Mouse (Mus musculus) CH12.LX (cell line): ENCODE results near the gene Commd1. TPM values are rescaled to one million over a fixed set of nuclear protein-coding genes. Genes with fewer than 3 reads are reported as not detected.

Source experiments
- DNase-seq: peaks from one replicate; pipeline ENCODE4 v3.0.0-alpha.2; 2013; ENCODE audit errors: extremely low read depth
- H3K27ac ChIP-seq: 2 replicates; pipeline ENCODE4 v1.5.1; 2012; ENCODE audit warnings: low read depth, mild to moderate bottlenecking, control low read depth, moderate library complexity; ENCODE audit not compliant: insufficient read depth
- H3K27me3 ChIP-seq: replicated peaks from 2 replicates; pipeline ENCODE3; 2012; ENCODE audit warnings: inconsistent platforms
- H3K36me3 ChIP-seq, 2 experiments: replicated peaks in 1 of 2; 2 replicates each; pipeline versions ENCODE3 to v1.6.1; 2012; ENCODE audit warnings: inconsistent platforms in 1 of 2, low read length in 1 of 2, mild to moderate bottlenecking in 1 of 2, mixed read lengths in 1 of 2, moderate library complexity in 1 of 2; ENCODE audit not compliant: control insufficient read depth in 1 of 2, insufficient read depth in 1 of 2
- H3K4me1 ChIP-seq, 2 experiments: 2 replicates each; pipeline ENCODE4 v1.6.1; 2012; ENCODE audit warnings: inconsistent platforms in 1 of 2, moderate library complexity in 1 of 2; ENCODE audit not compliant: insufficient read depth in 2 of 2, control insufficient read depth in 1 of 2
- H3K4me2 ChIP-seq: 2 replicates; pipeline ENCODE4 v1.6.1; 2012; ENCODE audit warnings: low read depth, mild to moderate bottlenecking, control low read depth; ENCODE audit not compliant: poor library complexity, insufficient read depth, severe bottlenecking
- H3K4me3 ChIP-seq, 3 experiments: fragments of 150-350 bp in 1 of 3; sonication (generic) in 1 of 3; replicated peaks in 1 of 3; 2 replicates each; pipeline versions ENCODE3 to v1.5.1; 2011 to 2012; ENCODE audit warnings: low read depth in 2 of 3, low read length in 2 of 3, mild to moderate bottlenecking in 2 of 3, moderate library complexity in 2 of 3, control low read depth in 1 of 3, improper control_type of control experiment in 1 of 3, inconsistent platforms in 1 of 3, mixed read lengths in 1 of 3; ENCODE audit not compliant: poor library complexity in 1 of 3
- H3K79me2 ChIP-seq: replicated peaks from 2 replicates; pipeline ENCODE4 v1.6.1; 2012; ENCODE audit warnings: mild to moderate bottlenecking, moderate library complexity; ENCODE audit not compliant: control insufficient read depth, poor library complexity, insufficient read depth, severe bottlenecking; ENCODE audit errors: extremely low read depth
- H3K9ac ChIP-seq: 2 replicates; pipeline ENCODE4 v1.6.1; 2012; ENCODE audit warnings: low read depth, mild to moderate bottlenecking, control low read depth, moderate library complexity; ENCODE audit not compliant: insufficient read depth
- H3K9me3 ChIP-seq: replicated peaks from 2 replicates; pipeline ENCODE3; 2012; ENCODE audit warnings: low read length, inconsistent platforms, mixed read lengths
- BHLHE40 ChIP-seq: IDR thresholded peaks from 2 replicates; pipeline ENCODE4 v1.6.1; 2011; ENCODE audit warnings: mild to moderate bottlenecking, low read depth, low read length, improper control_type of control experiment
- CHD1 ChIP-seq: IDR thresholded peaks from 2 replicates; pipeline ENCODE4 v1.6.1; 2012; ENCODE audit warnings: low read depth, low read length, improper control_type of control experiment, inconsistent platforms
- CHD2 ChIP-seq: IDR thresholded peaks from 2 replicates; pipeline ENCODE4 v1.6.1; 2011; ENCODE audit warnings: low read length, improper control_type of control experiment
- ELF1 ChIP-seq: IDR thresholded peaks from 2 replicates; pipeline ENCODE4 v1.6.1; 2014; ENCODE audit warnings: low read depth, mild to moderate bottlenecking, inconsistent platforms, low read length, improper control_type of control experiment
- EP300 ChIP-seq: IDR thresholded peaks from 2 replicates; pipeline ENCODE4 v1.6.1; 2011; ENCODE audit warnings: low read length, improper control_type of control experiment
- ETS1 ChIP-seq: conservative IDR thresholded peaks from 2 replicates; pipeline ENCODE4 v1.6.1; 2012; ENCODE audit warnings: low read depth, mild to moderate bottlenecking, inconsistent platforms, low read length, improper control_type of control experiment, moderate library complexity
- GABPA ChIP-seq: IDR thresholded peaks from 2 replicates; pipeline ENCODE4 v1.6.1; 2012; ENCODE audit warnings: low read depth, low read length, improper control_type of control experiment, inconsistent platforms; ENCODE audit not compliant: insufficient replicate concordance
- IRF4 ChIP-seq: IDR thresholded peaks from 2 replicates; pipeline ENCODE4 v1.6.1; 2014; ENCODE audit warnings: low read depth, mild to moderate bottlenecking, inconsistent platforms, low read length, improper control_type of control experiment
- MAFK ChIP-seq: IDR thresholded peaks from 2 replicates; pipeline ENCODE4 v1.6.1; 2011; ENCODE audit warnings: low read length, improper control_type of control experiment; ENCODE audit not compliant: insufficient replicate concordance
- MAX ChIP-seq: IDR thresholded peaks from 2 replicates; pipeline ENCODE4 v1.6.1; 2011; ENCODE audit warnings: low read length, improper control_type of control experiment
- MAZ ChIP-seq: IDR thresholded peaks from 2 replicates; pipeline ENCODE4 v1.6.1; 2012; ENCODE audit warnings: low read depth, mild to moderate bottlenecking, inconsistent platforms, low read length, improper control_type of control experiment, moderate library complexity
- MXI1 ChIP-seq: IDR thresholded peaks from 2 replicates; pipeline ENCODE4 v1.6.1; 2011; ENCODE audit warnings: mild to moderate bottlenecking, low read depth, low read length, improper control_type of control experiment
- MYC ChIP-seq: IDR thresholded peaks from 2 replicates; pipeline ENCODE4 v1.6.1; 2011; ENCODE audit warnings: low read depth, mild to moderate bottlenecking, improper control_type of control experiment, low read length
- NELFE ChIP-seq: IDR thresholded peaks from 2 replicates; pipeline ENCODE4 v1.6.1; 2011; ENCODE audit warnings: low read depth, low read length, improper control_type of control experiment
- NRF1 ChIP-seq: IDR thresholded peaks from 2 replicates; pipeline ENCODE4 v1.6.1; 2014; ENCODE audit warnings: low read depth, mild to moderate bottlenecking, inconsistent platforms, low read length, improper control_type of control experiment, moderate library complexity
- POLR2AphosphoS2 ChIP-seq: IDR thresholded peaks from 2 replicates; pipeline ENCODE4 v1.6.1; 2011; ENCODE audit warnings: low read depth, low read length, improper control_type of control experiment
- RCOR1 ChIP-seq: conservative IDR thresholded peaks from 2 replicates; pipeline ENCODE4 v1.6.1; 2012; ENCODE audit warnings: low read depth, mild to moderate bottlenecking, inconsistent platforms, low read length, improper control_type of control experiment
- SMC3 ChIP-seq: IDR thresholded peaks from 2 replicates; pipeline ENCODE4 v1.6.1; 2011; ENCODE audit warnings: low read depth, low read length, improper control_type of control experiment
- TCF12 ChIP-seq: IDR thresholded peaks from 2 replicates; pipeline ENCODE4 v1.6.1; 2014; ENCODE audit warnings: low read depth, mild to moderate bottlenecking, inconsistent platforms, low read length, improper control_type of control experiment
- UBTF ChIP-seq: IDR thresholded peaks from 2 replicates; pipeline ENCODE4 v1.6.1; 2012; ENCODE audit warnings: low read depth, mild to moderate bottlenecking, inconsistent platforms, low read length, improper control_type of control experiment, moderate library complexity
- USF2 ChIP-seq: conservative IDR thresholded peaks from 2 replicates; pipeline ENCODE4 v1.6.1; 2011; ENCODE audit warnings: low read depth, low read length, improper control_type of control experiment
- ZMIZ1 ChIP-seq: IDR thresholded peaks from 2 replicates; pipeline ENCODE4 v1.6.1; 2012; ENCODE audit warnings: low read depth, mild to moderate bottlenecking, inconsistent platforms, low read length, improper control_type of control experiment
- ZNF384 ChIP-seq: IDR thresholded peaks from 2 replicates; pipeline ENCODE4 v1.6.1; 2012; ENCODE audit warnings: low read depth, low read length, improper control_type of control experiment, inconsistent platforms
- dilution Hi-C: fragments of 300-500 bp; cut with MboI; formaldehyde crosslinking; loops from 2 replicates; pipeline ENCODE4 v1.14.3; 2020; ENCODE audit warnings: low sequenced_read_pairs; ENCODE audit not compliant: extremely low pct_unique_long_range_greater_than_20kb, extremely low pct_ligation_motif_present
- in situ Hi-C: fragments of 300-500 bp; cut with MboI; formaldehyde crosslinking; loops from 3 replicates; pipeline ENCODE4 v1.14.3; 2019; ENCODE audit warnings: low sequenced_read_pairs, low pct_ligation_motif_present, low pct_unique_long_range_greater_than_20kb, mixed read lengths
- polyA plus RNA-seq: library from polyadenylated mRNA; unstranded; fragments of >175 nt; gene quantifications from 2 replicates; pipeline ENCODE4 v1.2.1, GENCODE M21; 2012; ENCODE audit warnings: low read depth; ENCODE audit not compliant: insufficient read length
- total RNA-seq, 2 experiments: library from RNA; depleted of rRNA; stranded (reverse); fragments of 300-350 nt in 1 of 2; fragments of >200 nt in 1 of 2; gene quantifications; 2 replicates each; pipeline ENCODE4 v1.2.3; 2012 to 2014

Commd1 gene
- total and polyA plus RNA-seq, 3 experiments = 109 to 163 (median 113) TPM

GRCm38 (mm10) chr11:23017943-23018342 is 35.8 kb upstream of the Commd1 start:
- Histone ChIP-seq H3K79me2 (no peaks in the 10 kb centered on the region), H3K36me3 (peaks cover 0 to 3% of the 10 kb centered on the region in 2 experiments), H3K4me1 (peaks cover 0 to 7% of the 10 kb centered on the region in 2 experiments; a peak in 1 of 4 replicates)
- TF ChIP-seq USF2 (no peak), GABPA (no peak), ELF1 (no peak), ZNF384 (no peak), MAZ (no peak), MYC (no peak), RCOR1 (no peak), EP300 (no peak), IRF4 (no peak), POLR2AphosphoS2 (no peak), NELFE (no peak), UBTF (no peak), SMC3 (no peak), MAX (no peak), MXI1 (no peak), MAFK (no peak)
- TF ChIP-seq, all 38 proteins: peak for 0
- peak; percentile 31 for DNase-seq
- in situ Hi-C loops = no loop called here
- H3K27me3 ChIP-seq = no peaks in the 10 kb centered on the region
- H3K9me3 ChIP-seq = peaks cover 6% of the 10 kb centered on the region
- dilution Hi-C loops = no loop called here
- no peak overlapping the region for H3K4me2 ChIP-seq
- H3K4me3 ChIP-seq = no peak overlapping the region
- no peak overlapping the region for H3K27ac ChIP-seq
- H3K9ac ChIP-seq = no peak overlapping the region

- no peak for TF ChIP-seq CHD1
- TF ChIP-seq ZMIZ1 = no peak
- no peak for TF ChIP-seq USF2
- no peak for TF ChIP-seq BHLHE40
- no peak for TF ChIP-seq ETS1
- no peak for TF ChIP-seq NRF1
- no peak for TF ChIP-seq UBTF
- no peak for TF ChIP-seq TCF12
- no peak for TF ChIP-seq ELF1
- no peak for TF ChIP-seq RCOR1
- TF ChIP-seq CHD2 = no peak
- TF ChIP-seq MAFK = no peak
- TF ChIP-seq MYC = no peak
- Histone ChIP-seq H3K9ac (no peak overlapping the region), H3K27me3 (no peaks in the 10 kb centered on the region), H3K36me3 (peaks cover 0 to 2% of the 10 kb centered on the region in 2 experiments), H3K79me2 (no peaks in the 10 kb centered on the region), H3K9me3 (peaks cover 6% of the 10 kb centered on the region), H3K27ac (no peak overlapping the region), H3K4me3 (no peak overlapping the region), H3K4me2 (no peak overlapping the region), H3K4me1 (0 out of 4 replicates have a peak, but pooled peaks cover 0 to 3% of the 10 kb centered on the region in 2 experiments)
- in situ Hi-C loops = no loop called here
- DNase-seq = no peak
- dilution Hi-C loops = no loop called here
Measured at GRCm38 (mm10) chr11:23014996-23015395, 32.8 kb upstream of the Commd1 start.
